Mouse (Mus musculus) heart, embryonic 15.5 days (tissue): ENCODE data around the gene Zfp385b. TPM values are rescaled to one million over a fixed set of nuclear protein-coding genes. Genes with fewer than 3 reads are reported as not detected.
A peak's percentile ranks its signal among the peaks of the same experiment; 100 is the strongest.

Experiments
- ATAC-seq: fragments of 200-750 bp; cut with Nextera tagmentation; replicated peaks from 2 replicates; pipeline ENCODE4 v1.8.0; 2017; ENCODE audit warnings: low read depth, moderate TSS enrichment; ENCODE audit not compliant: insufficient number of reproducible peaks, insufficient read depth, low FRiP score
- H3K27ac ChIP-seq: fragments of 300-500 bp; sonication (generic); 2 replicates; pipeline ENCODE4 v1.5.1; 2015; ENCODE audit warnings: mild to moderate bottlenecking, inconsistent platforms
- H3K27me3 ChIP-seq: fragments of 300-500 bp; sonication (generic); 2 replicates; pipeline ENCODE4 v1.6.1; 2015; ENCODE audit warnings: inconsistent platforms
- H3K36me3 ChIP-seq: fragments of 300-500 bp; sonication (generic); 2 replicates; pipeline ENCODE4 v1.6.1; 2015; ENCODE audit warnings: mild to moderate bottlenecking, inconsistent platforms
- H3K4me1 ChIP-seq: fragments of 300-500 bp; sonication (generic); replicated peaks from 2 replicates; pipeline ENCODE4 v1.6.1; 2015; ENCODE audit warnings: inconsistent platforms
- H3K4me2 ChIP-seq: fragments of 300-500 bp; sonication (generic); 2 replicates; pipeline ENCODE4 v1.6.1; 2015; ENCODE audit warnings: inconsistent platforms, mild to moderate bottlenecking, moderate library complexity
- H3K4me3 ChIP-seq: fragments of 300-500 bp; sonication (generic); 2 replicates; pipeline ENCODE4 v1.5.1; 2015; ENCODE audit warnings: mild to moderate bottlenecking, inconsistent platforms
- H3K9ac ChIP-seq: fragments of 300-500 bp; sonication (generic); 2 replicates; pipeline ENCODE4 v1.6.1; 2015; ENCODE audit warnings: mild to moderate bottlenecking, inconsistent platforms
- H3K9me3 ChIP-seq: fragments of 300-500 bp; sonication (generic); replicated peaks from 2 replicates; pipeline ENCODE4 v1.6.1; 2016; ENCODE audit warnings: inconsistent platforms
- WGBS: fragments of 180-500 bp; shearing (Covaris S2); methylation state at CpG from one replicate; pipeline ENCODE4 v1.1.7; 2015; ENCODE audit warnings: mixed read lengths; 5-methylcytosine and 5-hydroxymethylcytosine counted together
- polyA plus RNA-seq: library from polyadenylated mRNA; unstranded; fragments of >200 nt; fragmentation: Nextera tagmentation; extraction: Ambion mirVana; gene quantifications from 2 replicates; pipeline ENCODE4 v1.2.1, GENCODE M21; 2015

Gene Zfp385b
- polyA plus RNA-seq, 1 experiment from 2014 or later, result 3.8 TPM

GRCm38 (mm10) chr2:77703080-77703479 is 116.4 kb downstream of the Zfp385b start:
- Histone ChIP-seq H3K27me3 (no peaks in the 10 kb centered on the region), H3K9ac (no peak overlapping the region), H3K36me3 (no peaks in the 10 kb centered on the region)

GRCm38 (mm10) chr2:77691174-77691573 is 128.3 kb downstream of the Zfp385b start:
- no peaks in the 10 kb centered on the region for H3K36me3 ChIP-seq
- H3K9me3 ChIP-seq, result no peaks in the 10 kb centered on the region
- no peak overlapping the region for H3K4me3 ChIP-seq
- ATAC-seq, result no peak
- H3K4me1 ChIP-seq, result no peaks in the 10 kb centered on the region
- H3K27me3 ChIP-seq, result no peaks in the 10 kb centered on the region
- no peak overlapping the region for H3K27ac ChIP-seq
- no peak overlapping the region for H3K9ac ChIP-seq
- no peak overlapping the region for H3K4me2 ChIP-seq
- WGBS, result 76% methylated on average over 8 of the region's 8 CpGs

More at GRCm38 (mm10) chr2:77703080-77703479, 116.4 kb downstream of the Zfp385b start:
- no peak for ATAC-seq
- Histone ChIP-seq H3K4me1 (no peaks in the 10 kb centered on the region), H3K27ac (no peak overlapping the region), H3K4me3 (peak overlapping the region; percentile 38), H3K4me2 (peak overlapping the region; percentile 56), H3K9me3 (no peaks in the 10 kb centered on the region)
- 37% methylated on average over 19 of the region's 19 CpGs for WGBS

- WGBS, result 56% methylated on average over 8 of the region's 8 CpGs
- Histone ChIP-seq H3K36me3 (no peaks in the 10 kb centered on the region), H3K4me1 (no peaks in the 10 kb centered on the region), H3K27me3 (no peaks in the 10 kb centered on the region), H3K27ac (no peak overlapping the region), H3K4me2 (no peak overlapping the region), H3K9ac (no peak overlapping the region), H3K4me3 (no peak overlapping the region), H3K9me3 (no peaks in the 10 kb centered on the region)
- no peak for ATAC-seq
Measured at GRCm38 (mm10) chr2:77690316-77690715, 129.1 kb downstream of the Zfp385b start.

GRCm38 (mm10) chr2:77688651-77689050 is 130.8 kb downstream of the Zfp385b start:
- Histone ChIP-seq H3K4me1 (no peaks in the 10 kb centered on the region), H3K27ac (no peak overlapping the region), H3K9me3 (no peaks in the 10 kb centered on the region), H3K36me3 (no peaks in the 10 kb centered on the region), H3K27me3 (no peaks in the 10 kb centered on the region), H3K4me3 (no peak overlapping the region), H3K4me2 (no peak overlapping the region), H3K9ac (no peak overlapping the region)
- no peak for ATAC-seq
- WGBS, result 81% methylated on average over 4 of the region's 4 CpGs

- H3K4me3 ChIP-seq, result no peak overlapping the region
- no peak for ATAC-seq
- WGBS, result 75% methylated on average over 3 of the region's 3 CpGs
- H3K4me2 ChIP-seq, result no peak overlapping the region
- no peaks in the 10 kb centered on the region for H3K9me3 ChIP-seq
- no peak overlapping the region for H3K9ac ChIP-seq
- no peak overlapping the region for H3K27ac ChIP-seq
- no peaks in the 10 kb centered on the region for H3K4me1 ChIP-seq
- H3K36me3 ChIP-seq, result no peaks in the 10 kb centered on the region
- H3K27me3 ChIP-seq, result no peaks in the 10 kb centered on the region
Measured at GRCm38 (mm10) chr2:77684088-77684487, 135.4 kb downstream of the Zfp385b start.

- no peak overlapping the region for H3K4me2 ChIP-seq
- no peaks in the 10 kb centered on the region for H3K36me3 ChIP-seq
- H3K9me3 ChIP-seq, result no peaks in the 10 kb centered on the region
- no peaks in the 10 kb centered on the region for H3K27me3 ChIP-seq
- no peak for ATAC-seq
- H3K4me3 ChIP-seq, result no peak overlapping the region
- H3K4me1 ChIP-seq, result no peaks in the 10 kb centered on the region
- no peak overlapping the region for H3K9ac ChIP-seq
- H3K27ac ChIP-seq, result no peak overlapping the region
- WGBS, result 79% methylated on average over 5 of the region's 5 CpGs
Measured at GRCm38 (mm10) chr2:77682205-77682604, 137.2 kb downstream of the Zfp385b start.

- Histone ChIP-seq H3K9me3 (no peaks in the 10 kb centered on the region), H3K9ac (no peak overlapping the region), H3K27me3 (no peaks in the 10 kb centered on the region), H3K36me3 (no peaks in the 10 kb centered on the region), H3K4me2 (no peak overlapping the region), H3K4me3 (no peak overlapping the region), H3K4me1 (no peaks in the 10 kb centered on the region), H3K27ac (no peak overlapping the region)
- no peak for ATAC-seq
- 52% methylated on average over 5 of the region's 5 CpGs for WGBS
Measured at GRCm38 (mm10) chr2:77681741-77682140, 137.7 kb downstream of the Zfp385b start.

- no peaks in the 10 kb centered on the region for H3K9me3 ChIP-seq
- no peaks in the 10 kb centered on the region for H3K36me3 ChIP-seq
- H3K4me3 ChIP-seq, result no peak overlapping the region
- peaks cover 12% of the 10 kb centered on the region for H3K4me1 ChIP-seq
- no peak overlapping the region for H3K27ac ChIP-seq
- WGBS, result 76% methylated on average over 10 of the region's 10 CpGs
- ATAC-seq, result no peak
- H3K4me2 ChIP-seq, result no peak overlapping the region
- H3K27me3 ChIP-seq, result no peaks in the 10 kb centered on the region
- no peak overlapping the region for H3K9ac ChIP-seq
Measured at GRCm38 (mm10) chr2:77673770-77674169, 145.7 kb downstream of the Zfp385b start.

- no peak for ATAC-seq
- H3K27me3 ChIP-seq, result no peaks in the 10 kb centered on the region
- H3K27ac ChIP-seq, result no peak overlapping the region
- peaks cover 12% of the 10 kb centered on the region for H3K4me1 ChIP-seq
- H3K9me3 ChIP-seq, result no peaks in the 10 kb centered on the region
- H3K4me2 ChIP-seq, result 0 out of 2 replicates have a peak overlapping the region, but pooled peaks have one; percentile 17
- no peak overlapping the region for H3K4me3 ChIP-seq
- 73% methylated on average over 5 of the region's 5 CpGs for WGBS
- H3K9ac ChIP-seq, result no peak overlapping the region
- H3K36me3 ChIP-seq, result no peaks in the 10 kb centered on the region
Measured at GRCm38 (mm10) chr2:77672215-77672905, 147.1 kb downstream of the Zfp385b start.

- Histone ChIP-seq H3K4me2 (no peak overlapping the region), H3K9me3 (no peaks in the 10 kb centered on the region), H3K27ac (no peak overlapping the region), H3K27me3 (no peaks in the 10 kb centered on the region), H3K4me3 (no peak overlapping the region), H3K4me1 (no peaks in the 10 kb centered on the region), H3K36me3 (no peaks in the 10 kb centered on the region), H3K9ac (no peak overlapping the region)
- ATAC-seq, result no peak
- 62% methylated on average over 5 of the region's 5 CpGs for WGBS
Measured at GRCm38 (mm10) chr2:77662171-77662570, 157.3 kb downstream of the Zfp385b start.

GRCm38 (mm10) chr2:77653686-77654085 is 165.8 kb downstream of the Zfp385b start:
- Histone ChIP-seq H3K27ac (no peak overlapping the region), H3K4me1 (no peaks in the 10 kb centered on the region), H3K4me2 (no peak overlapping the region), H3K9me3 (no peaks in the 10 kb centered on the region), H3K4me3 (no peak overlapping the region), H3K27me3 (no peaks in the 10 kb centered on the region), H3K9ac (no peak overlapping the region), H3K36me3 (no peaks in the 10 kb centered on the region)
- ATAC-seq, result no peak
- WGBS, result 91% methylated on average over 2 of the region's 2 CpGs

- Histone ChIP-seq H3K27me3 (no peaks in the 10 kb centered on the region), H3K4me3 (no peak overlapping the region), H3K4me1 (peaks cover 9% of the 10 kb centered on the region; the same call in 1 of the 2 replicates), H3K36me3 (no peaks in the 10 kb centered on the region), H3K9ac (no peak overlapping the region), H3K27ac (no peak overlapping the region), H3K4me2 (no peak overlapping the region), H3K9me3 (no peaks in the 10 kb centered on the region)
- no peak for ATAC-seq
- WGBS, result 79% methylated on average over 8 of the region's 8 CpGs
Measured at GRCm38 (mm10) chr2:77641521-77642170, 177.8 kb downstream of the Zfp385b start.
